Mouse (Mus musculus): ENCODE results near the gene Ywhae.
"Not testable (repeated sequence)": the region's sequence is repeated elsewhere in the genome, so short reads cannot be mapped to it uniquely, and the experiment has no call there.

The Ywhae gene

GRCm38 (mm10) chr11:75732434-75733226 is at the start of gene Ywhae:
Gene Ywhae (plus strand): TSS chr11:75732869.
- DNase-seq (ENCODE audit: low read depth, low spot score): peak; percentile 89

- DNase-seq (ENCODE audit: low read depth, low spot score): no peak
Observed at GRCm38 (mm10) chr11:75684462-75684861, 48.2 kb upstream of the Ywhae start.

- peak; percentile 87 for DNase-seq (ENCODE audit: low read depth, low spot score)
Observed at GRCm38 (mm10) chr11:75684956-75685355, 47.7 kb upstream of the Ywhae start.

GRCm38 (mm10) chr11:75687343-75687993 is 45.2 kb upstream of the Ywhae start:
- DNase-seq (ENCODE audit: low read depth, low spot score): no peak

- no peak for DNase-seq (ENCODE audit: low read depth, low spot score)
Observed at GRCm38 (mm10) chr11:75688132-75688531, 44.5 kb upstream of the Ywhae start.

GRCm38 (mm10) chr11:75689977-75690376 is 42.7 kb upstream of the Ywhae start:
- no peak for DNase-seq (ENCODE audit: low read depth, low spot score)

GRCm38 (mm10) chr11:75691047-75691446 is 41.6 kb upstream of the Ywhae start:
- no peak for DNase-seq (ENCODE audit: low read depth, low spot score)

- no peak for DNase-seq (ENCODE audit: low read depth, low spot score)
Observed at GRCm38 (mm10) chr11:75693570-75693969, 39.1 kb upstream of the Ywhae start.

GRCm38 (mm10) chr11:75697464-75697863 is 35.2 kb upstream of the Ywhae start:
- DNase-seq (ENCODE audit: low read depth, low spot score): not testable (repeated sequence)

- DNase-seq (ENCODE audit: low read depth, low spot score): no peak
Observed at GRCm38 (mm10) chr11:75700557-75700956, 32.1 kb upstream of the Ywhae start.

- no peak for DNase-seq (ENCODE audit: low read depth, low spot score)
Observed at GRCm38 (mm10) chr11:75702761-75703160, 29.9 kb upstream of the Ywhae start.

GRCm38 (mm10) chr11:75703748-75704147 is 28.9 kb upstream of the Ywhae start:
- DNase-seq (ENCODE audit: low read depth, low spot score): no peak

GRCm38 (mm10) chr11:75713949-75714348 is 18.7 kb upstream of the Ywhae start:
- no peak for DNase-seq (ENCODE audit: low read depth, low spot score)

GRCm38 (mm10) chr11:75715556-75715955 is 17.1 kb upstream of the Ywhae start:
- DNase-seq (ENCODE audit: low read depth, low spot score): peak; percentile 55

GRCm38 (mm10) chr11:75716661-75717325 is 15.9 kb upstream of the Ywhae start:
- no peak for DNase-seq (ENCODE audit: low read depth, low spot score)

- DNase-seq (ENCODE audit: low read depth, low spot score): no peak
Observed at GRCm38 (mm10) chr11:75722339-75722738, 10.3 kb upstream of the Ywhae start.

- DNase-seq (ENCODE audit: low read depth, low spot score): no peak
Observed at GRCm38 (mm10) chr11:75727168-75727567, 5.5 kb upstream of the Ywhae start.

GRCm38 (mm10) chr11:75727659-75728058 is 5.0 kb upstream of the Ywhae start:
- not testable (repeated sequence) for DNase-seq (ENCODE audit: low read depth, low spot score)

- peak; percentile 43 for DNase-seq (ENCODE audit: low read depth, low spot score)
Observed at GRCm38 (mm10) chr11:75733227-75733940, 715 bp downstream of the Ywhae start.

GRCm38 (mm10) chr11:75735462-75736252 is 3.0 kb downstream of the Ywhae start:
- DNase-seq (ENCODE audit: low read depth, low spot score): no peak

- DNase-seq (ENCODE audit: low read depth, low spot score): no peak
Observed at GRCm38 (mm10) chr11:75736978-75737377, 4.3 kb downstream of the Ywhae start.
